Mouse (Mus musculus): ENCODE measurements around the gene Vmn2r104. TPM values are rescaled to one million over a fixed set of nuclear protein-coding genes. Genes with fewer than 3 reads are reported as not detected.

Gene Vmn2r104
- not detected for polyA plus RNA-seq (2017; shearing (Covaris generic))

DNA sequence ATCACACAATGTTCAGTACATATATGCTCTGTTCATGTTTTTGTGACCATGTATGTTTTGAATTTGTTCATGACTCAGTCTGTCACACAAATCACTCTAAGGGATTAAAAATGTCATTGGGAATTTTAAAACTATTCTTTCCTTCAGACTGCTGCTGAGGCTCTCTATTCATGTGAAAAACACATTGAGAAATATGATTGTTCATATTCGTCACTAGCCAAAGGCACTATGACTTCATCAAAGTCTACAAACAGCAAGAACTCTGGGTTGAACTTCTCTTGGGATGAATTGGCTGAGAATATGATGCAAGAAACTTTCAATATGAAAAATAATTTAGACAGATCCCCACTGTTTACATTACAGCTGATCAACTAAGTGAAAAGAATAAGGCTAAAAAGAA lies at the start of gene Vmn2r104:
TSS of gene Vmn2r104 (minus strand) at position 101 of the 400 bp plus-strand sequence.

Other genes starting within 250 kb of the Vmn2r104 start
- not detected for gene Fpr-rs7, start 65.9 kb upstream of the Vmn2r104 start, polyA plus RNA-seq (2017; shearing (Covaris generic))
- not detected for gene Fpr-rs6, start 134.8 kb upstream of the Vmn2r104 start, polyA plus RNA-seq (2017; shearing (Covaris generic))
- gene Vmn2r105, start 186.7 kb upstream of the Vmn2r104 start, polyA plus RNA-seq (2017; shearing (Covaris generic)) = not detected
- gene Vmn2r106, start 237.2 kb upstream of the Vmn2r104 start, polyA plus RNA-seq (2017; shearing (Covaris generic)) = not detected